Mouse (Mus musculus) lung, embryonic 14.5 days (tissue): ENCODE measurements at regions not wholly inside any gene's neighbourhood (a gene's known extent, or its start where the extent isn't known, plus 50 kb on each side); places are given as distances from the start of the nearest gene placed in this dataset. TPM values are rescaled to one million over a fixed set of nuclear protein-coding genes. Genes with fewer than 3 reads are reported as not detected.
"Not testable (repeated sequence)": the region's sequence is repeated elsewhere in the genome, so short reads cannot be mapped to it uniquely, and the experiment has no call there.

Experiments used
- ATAC-seq: fragments of 200-750 bp; cut with Nextera tagmentation; 2 replicates; pipeline ENCODE4 v1.8.0; 2017; ENCODE audit warnings: mild to moderate bottlenecking, moderate TSS enrichment, moderate library complexity; ENCODE audit not compliant: insufficient read depth
- DNase-seq: peaks from one replicate; pipeline ENCODE4 v3.0.0-alpha.2; 2015
- H3K27ac ChIP-seq: fragments of 300-500 bp; sonication (generic); 2 replicates; pipeline ENCODE4 v1.5.1; 2014; ENCODE audit warnings: low read depth, mild to moderate bottlenecking, moderate library complexity
- H3K27me3 ChIP-seq: fragments of 300-500 bp; sonication (generic); 2 replicates; pipeline ENCODE4 v1.6.1; 2014; ENCODE audit warnings: low read length, control low read depth; ENCODE audit not compliant: insufficient read depth
- H3K36me3 ChIP-seq: fragments of 300-500 bp; sonication (generic); 2 replicates; pipeline ENCODE4 v1.6.1; 2014; ENCODE audit warnings: control low read depth; ENCODE audit not compliant: insufficient read depth
- H3K4me1 ChIP-seq: fragments of 300-500 bp; sonication (generic); 2 replicates; pipeline ENCODE4 v1.6.1; 2014; ENCODE audit warnings: antibody characterized with exemption, control low read depth; ENCODE audit not compliant: insufficient read depth
- H3K4me2 ChIP-seq: fragments of 300-500 bp; sonication (generic); 2 replicates; pipeline ENCODE4 v1.6.1; 2014; ENCODE audit warnings: mild to moderate bottlenecking
- H3K4me3 ChIP-seq: fragments of 300-500 bp; sonication (generic); 2 replicates; pipeline ENCODE4 v1.5.1; 2014; ENCODE audit warnings: low read depth, low read length
- H3K9ac ChIP-seq: fragments of 300-500 bp; sonication (generic); 2 replicates; pipeline ENCODE4 v1.6.1; 2014
- H3K9me3 ChIP-seq: fragments of 300-500 bp; sonication (generic); 2 replicates; pipeline ENCODE4 v1.6.1; 2016; ENCODE audit warnings: low read depth, low read length, control low read depth
- CTCF ChIP-seq: IDR thresholded peaks from 2 replicates; pipeline ENCODE4 v1.5.1; 2016; ENCODE audit warnings: antibody characterized with exemption, low read depth
- WGBS: fragments of 180-500 bp; shearing (Covaris S2); extraction: QIAGEN DNeasy Blood & Tissue Kit; methylation state at CpG from one replicate; pipeline ENCODE4 v1.1.7; 2014; 5-methylcytosine and 5-hydroxymethylcytosine counted together
- microRNA-seq: library from miRNA; unstranded; fragments of <30 nt; microRNA quantifications from one replicate; pipeline ENCODE4, GENCODE M21; 2016; ENCODE audit warnings: borderline number of aligned reads

- no peak for ATAC-seq
- TF ChIP-seq CTCF = no peak
- WGBS = 76% methylated on average over 1 of the region's 1 CpGs
Measured at GRCm38 (mm10) chr12:15064351-15064750, 752.4 kb downstream of the Trib2 start.

GRCm38 (mm10) chr12:15051387-15051786 lies 765.3 kb downstream of the Trib2 start:
- ATAC-seq = no peak

More at GRCm38 (mm10) chr12:15064351-15064750, 752.4 kb downstream of the Trib2 start:
- no peak overlapping the region for H3K9ac ChIP-seq
- no peak overlapping the region for H3K4me3 ChIP-seq
- H3K4me1 ChIP-seq = no peaks in the 10 kb centered on the region
- H3K27me3 ChIP-seq = no peaks in the 10 kb centered on the region
- no peak overlapping the region for H3K4me2 ChIP-seq
- no peaks in the 10 kb centered on the region for H3K9me3 ChIP-seq
- DNase-seq = no peak
- H3K36me3 ChIP-seq = no peaks in the 10 kb centered on the region
- H3K27ac ChIP-seq = no peak overlapping the region

GRCm38 (mm10) chr12:15043264-15043663 lies 773.5 kb downstream of the Trib2 start:
- ATAC-seq (no peak), DNase-seq (no peak)
- Histone ChIP-seq H3K9me3 (no peaks in the 10 kb centered on the region), H3K36me3 (no peaks in the 10 kb centered on the region), H3K9ac (no peak overlapping the region), H3K4me3 (no peak overlapping the region), H3K27me3 (no peaks in the 10 kb centered on the region), H3K27ac (no peak overlapping the region), H3K4me2 (no peak overlapping the region), H3K4me1 (no peaks in the 10 kb centered on the region)
- no peak for TF ChIP-seq CTCF
- WGBS = 73% methylated on average over 2 of the region's 2 CpGs

More at GRCm38 (mm10) chr12:15051387-15051786, 765.3 kb downstream of the Trib2 start:
- Histone ChIP-seq H3K36me3 (no peaks in the 10 kb centered on the region), H3K4me2 (no peak overlapping the region), H3K9ac (no peak overlapping the region), H3K4me1 (no peaks in the 10 kb centered on the region), H3K4me3 (no peak overlapping the region), H3K9me3 (no peaks in the 10 kb centered on the region), H3K27ac (no peak overlapping the region), H3K27me3 (no peaks in the 10 kb centered on the region)
- 79% methylated on average over 5 of the region's 5 CpGs for WGBS
- TF ChIP-seq CTCF = no peak
- DNase-seq = no peak

GRCm38 (mm10) chr12:15011091-15011490 lies 805.6 kb downstream of the Trib2 start:
- Histone ChIP-seq H3K27ac (no peak overlapping the region), H3K4me2 (no peak overlapping the region), H3K36me3 (no peaks in the 10 kb centered on the region), H3K4me3 (no peak overlapping the region), H3K9ac (no peak overlapping the region), H3K9me3 (no peaks in the 10 kb centered on the region), H3K4me1 (no peaks in the 10 kb centered on the region), H3K27me3 (no peaks in the 10 kb centered on the region)
- no peak for TF ChIP-seq CTCF
- ATAC-seq (no peak), DNase-seq (no peak)

- not testable (repeated sequence) for DNase-seq, H3K9me3 ChIP-seq, ATAC-seq, H3K4me1 ChIP-seq, H3K36me3 ChIP-seq, H3K4me2 ChIP-seq, H3K9ac ChIP-seq, H3K27ac ChIP-seq, H3K4me3 ChIP-seq, H3K27me3 ChIP-seq
- 38% methylated on average over 1 of the region's 1 CpGs for WGBS
Measured at GRCm38 (mm10) chr12:15002401-15002800, 814.3 kb downstream of the Trib2 start.

Small RNAs in the stretch of these regions (microRNA-seq; reads per million reads assigned to microRNA genes)
- gene Gm27682 = not detected
